Mouse (Mus musculus) CH12.LX (cell line): Measurements from ENCODE around the gene Alox12. TPM values are rescaled to one million over a fixed set of nuclear protein-coding genes. Genes with fewer than 3 reads are reported as not detected.
A peak's percentile ranks its signal among the peaks of the same experiment; 100 is the strongest.

Source experiments
- DNase-seq: peaks from one replicate; pipeline ENCODE4 v3.0.0-alpha.2; 2013; ENCODE audit errors: extremely low read depth
- H3K27ac ChIP-seq: 2 replicates; pipeline ENCODE4 v1.5.1; 2012; ENCODE audit warnings: low read depth, mild to moderate bottlenecking, control low read depth, moderate library complexity; ENCODE audit not compliant: insufficient read depth
- H3K27me3 ChIP-seq: replicated peaks from 2 replicates; pipeline ENCODE3; 2012; ENCODE audit warnings: inconsistent platforms
- H3K36me3 ChIP-seq, 2 experiments: replicated peaks in 1 of 2; 2 replicates each; pipeline versions ENCODE3 to v1.6.1; 2012; ENCODE audit warnings: inconsistent platforms in 1 of 2, low read length in 1 of 2, mild to moderate bottlenecking in 1 of 2, mixed read lengths in 1 of 2, moderate library complexity in 1 of 2; ENCODE audit not compliant: control insufficient read depth in 1 of 2, insufficient read depth in 1 of 2
- H3K4me1 ChIP-seq, 2 experiments: 2 replicates each; pipeline ENCODE4 v1.6.1; 2012; ENCODE audit warnings: inconsistent platforms in 1 of 2, moderate library complexity in 1 of 2; ENCODE audit not compliant: insufficient read depth in 2 of 2, control insufficient read depth in 1 of 2
- H3K4me2 ChIP-seq: 2 replicates; pipeline ENCODE4 v1.6.1; 2012; ENCODE audit warnings: low read depth, mild to moderate bottlenecking, control low read depth; ENCODE audit not compliant: poor library complexity, insufficient read depth, severe bottlenecking
- H3K4me3 ChIP-seq, 3 experiments: fragments of 150-350 bp in 1 of 3; sonication (generic) in 1 of 3; replicated peaks in 1 of 3; 2 replicates each; pipeline versions ENCODE3 to v1.5.1; 2011 to 2012; ENCODE audit warnings: low read depth in 2 of 3, low read length in 2 of 3, mild to moderate bottlenecking in 2 of 3, moderate library complexity in 2 of 3, control low read depth in 1 of 3, improper control_type of control experiment in 1 of 3, inconsistent platforms in 1 of 3, mixed read lengths in 1 of 3; ENCODE audit not compliant: poor library complexity in 1 of 3
- H3K79me2 ChIP-seq: replicated peaks from 2 replicates; pipeline ENCODE4 v1.6.1; 2012; ENCODE audit warnings: mild to moderate bottlenecking, moderate library complexity; ENCODE audit not compliant: control insufficient read depth, poor library complexity, insufficient read depth, severe bottlenecking; ENCODE audit errors: extremely low read depth
- H3K9ac ChIP-seq: 2 replicates; pipeline ENCODE4 v1.6.1; 2012; ENCODE audit warnings: low read depth, mild to moderate bottlenecking, control low read depth, moderate library complexity; ENCODE audit not compliant: insufficient read depth
- H3K9me3 ChIP-seq: replicated peaks from 2 replicates; pipeline ENCODE3; 2012; ENCODE audit warnings: low read length, inconsistent platforms, mixed read lengths
- CHD2 ChIP-seq: IDR thresholded peaks from 2 replicates; pipeline ENCODE4 v1.6.1; 2011; ENCODE audit warnings: low read length, improper control_type of control experiment
- CTCF ChIP-seq, 2 experiments: IDR thresholded peaks in 1 of 2; conservative IDR thresholded peaks in 1 of 2; 2 replicates each; pipeline ENCODE4 v1.5.1; 2011 to 2012; ENCODE audit warnings: low read depth in 2 of 2, low read length in 2 of 2, improper control_type of control experiment in 1 of 2, inconsistent platforms in 1 of 2, mild to moderate bottlenecking in 1 of 2, moderate library complexity in 1 of 2
- E2F4 ChIP-seq: IDR thresholded peaks from 2 replicates; pipeline ENCODE4 v1.6.1; 2011; ENCODE audit warnings: low read depth, low read length, improper control_type of control experiment; ENCODE audit not compliant: insufficient replicate concordance
- ELF1 ChIP-seq: IDR thresholded peaks from 2 replicates; pipeline ENCODE4 v1.6.1; 2014; ENCODE audit warnings: low read depth, mild to moderate bottlenecking, inconsistent platforms, low read length, improper control_type of control experiment
- EP300 ChIP-seq: IDR thresholded peaks from 2 replicates; pipeline ENCODE4 v1.6.1; 2011; ENCODE audit warnings: low read length, improper control_type of control experiment
- GABPA ChIP-seq: IDR thresholded peaks from 2 replicates; pipeline ENCODE4 v1.6.1; 2012; ENCODE audit warnings: low read depth, low read length, improper control_type of control experiment, inconsistent platforms; ENCODE audit not compliant: insufficient replicate concordance
- HCFC1 ChIP-seq: IDR thresholded peaks from 2 replicates; pipeline ENCODE4 v1.6.1; 2012; ENCODE audit warnings: low read depth, mild to moderate bottlenecking, inconsistent platforms, low read length, improper control_type of control experiment
- IRF4 ChIP-seq: IDR thresholded peaks from 2 replicates; pipeline ENCODE4 v1.6.1; 2014; ENCODE audit warnings: low read depth, mild to moderate bottlenecking, inconsistent platforms, low read length, improper control_type of control experiment
- JUN ChIP-seq: IDR thresholded peaks from 2 replicates; pipeline ENCODE4 v1.6.1; 2011; ENCODE audit warnings: low read depth, mild to moderate bottlenecking, low read length, improper control_type of control experiment, moderate library complexity; ENCODE audit not compliant: insufficient read depth
- KAT2A ChIP-seq: IDR thresholded peaks from 2 replicates; pipeline ENCODE4 v1.6.1; 2012; ENCODE audit warnings: low read length, improper control_type of control experiment, inconsistent platforms; ENCODE audit not compliant: insufficient replicate concordance
- MAX ChIP-seq: IDR thresholded peaks from 2 replicates; pipeline ENCODE4 v1.6.1; 2011; ENCODE audit warnings: low read length, improper control_type of control experiment
- MAZ ChIP-seq: IDR thresholded peaks from 2 replicates; pipeline ENCODE4 v1.6.1; 2012; ENCODE audit warnings: low read depth, mild to moderate bottlenecking, inconsistent platforms, low read length, improper control_type of control experiment, moderate library complexity
- MXI1 ChIP-seq: IDR thresholded peaks from 2 replicates; pipeline ENCODE4 v1.6.1; 2011; ENCODE audit warnings: mild to moderate bottlenecking, low read depth, low read length, improper control_type of control experiment
- NRF1 ChIP-seq: IDR thresholded peaks from 2 replicates; pipeline ENCODE4 v1.6.1; 2014; ENCODE audit warnings: low read depth, mild to moderate bottlenecking, inconsistent platforms, low read length, improper control_type of control experiment, moderate library complexity
- PAX5 ChIP-seq: IDR thresholded peaks from 2 replicates; pipeline ENCODE4 v1.6.1; 2012; ENCODE audit warnings: low read length, inconsistent platforms, mixed read lengths
- RAD21 ChIP-seq: IDR thresholded peaks from 2 replicates; pipeline ENCODE4 v1.6.1; 2011; ENCODE audit warnings: low read depth, mild to moderate bottlenecking, low read length, improper control_type of control experiment, moderate library complexity
- RCOR1 ChIP-seq: conservative IDR thresholded peaks from 2 replicates; pipeline ENCODE4 v1.6.1; 2012; ENCODE audit warnings: low read depth, mild to moderate bottlenecking, inconsistent platforms, low read length, improper control_type of control experiment
- SMC3 ChIP-seq: IDR thresholded peaks from 2 replicates; pipeline ENCODE4 v1.6.1; 2011; ENCODE audit warnings: low read depth, low read length, improper control_type of control experiment
- TBP ChIP-seq: conservative IDR thresholded peaks from 2 replicates; pipeline ENCODE4 v1.6.1; 2011; ENCODE audit warnings: low read depth, low read length, improper control_type of control experiment
- UBTF ChIP-seq: IDR thresholded peaks from 2 replicates; pipeline ENCODE4 v1.6.1; 2012; ENCODE audit warnings: low read depth, mild to moderate bottlenecking, inconsistent platforms, low read length, improper control_type of control experiment, moderate library complexity
- dilution Hi-C: fragments of 300-500 bp; cut with MboI; formaldehyde crosslinking; loops from 2 replicates; pipeline ENCODE4 v1.14.3; 2020; ENCODE audit warnings: low sequenced_read_pairs; ENCODE audit not compliant: extremely low pct_unique_long_range_greater_than_20kb, extremely low pct_ligation_motif_present
- in situ Hi-C: fragments of 300-500 bp; cut with MboI; formaldehyde crosslinking; loops from 3 replicates; pipeline ENCODE4 v1.14.3; 2019; ENCODE audit warnings: low sequenced_read_pairs, low pct_ligation_motif_present, low pct_unique_long_range_greater_than_20kb, mixed read lengths
- polyA plus RNA-seq: library from polyadenylated mRNA; unstranded; fragments of >175 nt; gene quantifications from 2 replicates; pipeline ENCODE4 v1.2.1, GENCODE M21; 2012; ENCODE audit warnings: low read depth; ENCODE audit not compliant: insufficient read length
- total RNA-seq, 2 experiments: library from RNA; depleted of rRNA; stranded (reverse); fragments of 300-350 nt in 1 of 2; fragments of >200 nt in 1 of 2; gene quantifications; 2 replicates each; pipeline ENCODE4 v1.2.3; 2012 to 2014

Gene Alox12
- total and polyA plus RNA-seq, 3 experiments, result not detected

GRCm38 (mm10) chr11:70250150-70250549 is 5.0 kb downstream of the Alox12 start:
- no peaks in the 10 kb centered on the region for H3K4me1 ChIP-seq
- no peak overlapping the region for H3K9ac ChIP-seq
- H3K27me3 ChIP-seq, result peaks cover 89% of the 10 kb centered on the region
- H3K9me3 ChIP-seq, result no peaks in the 10 kb centered on the region
- dilution Hi-C loops, result no loop called here
- H3K79me2 ChIP-seq, result no peaks in the 10 kb centered on the region
- in situ Hi-C loops, result no loop called here
- no peak overlapping the region for H3K27ac ChIP-seq
- no peak overlapping the region for H3K4me3 ChIP-seq
- no peak for DNase-seq
- H3K36me3 ChIP-seq, result no peaks in the 10 kb centered on the region
- no peak overlapping the region for H3K4me2 ChIP-seq
- no peak for TF ChIP-seq MAZ
- no peak for TF ChIP-seq SMC3
- no peak for TF ChIP-seq NRF1
- TF ChIP-seq MAX, result no peak
- no peak for TF ChIP-seq EP300
- TF ChIP-seq TBP, result no peak
- no peak for TF ChIP-seq JUN
- no peak for TF ChIP-seq UBTF
- no peak for TF ChIP-seq MXI1
- TF ChIP-seq IRF4, result no peak
- TF ChIP-seq HCFC1, result no peak
- TF ChIP-seq PAX5, result no peak
- TF ChIP-seq E2F4, result no peak
- no peak for TF ChIP-seq KAT2A
- no peak for TF ChIP-seq GABPA
- TF ChIP-seq CHD2, result no peak
- no peak for TF ChIP-seq ELF1
- TF ChIP-seq RCOR1, result no peak

- in situ Hi-C loops, result loop anchor here (5.0 to 25.0 kb wide), 3 partner anchors 70 to 515 kb away; partner anchors contain the start of genes 4930544D05Rik, Chrne and Zfp3
- Histone ChIP-seq H3K27ac (no peak overlapping the region), H3K79me2 (no peaks in the 10 kb centered on the region), H3K9me3 (no peaks in the 10 kb centered on the region), H3K4me3 (no peak overlapping the region)
- DNase-seq, result peak; percentile 82
- TF ChIP-seq RAD21, result peak; percentile 59
- peak; percentile 87 to 98 for TF ChIP-seq CTCF (conservative IDR thresholded peaks at IDR 0.05 in 1 of 2, IDR thresholded peaks at IDR 0.05 in 1 of 2; ENCODE audit: low read depth in 2 of 2, low read length in 2 of 2)
- no peak for TF ChIP-seq MAX
- TF ChIP-seq SMC3, result peak; percentile 70
- TF ChIP-seq, all 38 proteins: peak for 3
- no peak overlapping the region for H3K9ac ChIP-seq
- dilution Hi-C loops, result no loop called here
- H3K4me1 ChIP-seq, result no peaks in the 10 kb centered on the region
- H3K36me3 ChIP-seq, result no peaks in the 10 kb centered on the region
- H3K4me2 ChIP-seq, result no peak overlapping the region
- peaks cover 78% of the 10 kb centered on the region for H3K27me3 ChIP-seq
These were observed 7.9 kb downstream of the Alox12 start for GRCm38 (mm10) chr11:70247136-70247845.
